Mouse (Mus musculus) heart, adult 18-20 months (tissue): ENCODE measurements around the gene Gabbr2. TPM values are rescaled to one million over a fixed set of nuclear protein-coding genes. Genes with fewer than 3 reads are reported as not detected.

ENCODE experiments used
- DNase-seq, 2 experiments: peaks; one replicate each; pipeline ENCODE4 v3.0.0; 2021 to 2022; ENCODE audit warnings: mixed read lengths in 1 of 2
- total RNA-seq, 2 experiments: library from RNA; stranded (reverse); gene quantifications; 2 replicates each; pipeline ENCODE4 v1.2.3; 2021

Gene Gabbr2
- total RNA-seq, 2 experiments from 2014 or later = not detected

DNA sequence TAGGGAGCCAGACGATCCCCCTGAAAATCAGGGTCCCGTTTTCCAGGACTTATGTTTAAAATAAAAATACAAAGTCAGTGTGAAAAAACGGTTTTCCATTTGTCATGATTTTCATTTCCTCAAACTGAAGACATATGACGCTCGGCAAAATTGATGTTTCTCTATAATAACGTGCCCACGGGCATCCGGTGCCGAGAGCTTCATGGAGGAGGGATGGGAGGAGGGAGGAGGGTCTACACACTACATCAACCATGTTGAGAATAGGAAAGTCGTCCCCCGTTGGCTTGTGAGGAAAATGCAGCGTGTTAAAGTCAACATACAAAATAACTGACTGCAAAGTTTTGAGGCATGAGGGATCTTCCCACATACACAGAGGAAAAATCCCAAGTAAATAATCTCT, 75.7 kb downstream of the Gabbr2 start:
- peak; percentile 3 to 9 for DNase-seq

DNA sequence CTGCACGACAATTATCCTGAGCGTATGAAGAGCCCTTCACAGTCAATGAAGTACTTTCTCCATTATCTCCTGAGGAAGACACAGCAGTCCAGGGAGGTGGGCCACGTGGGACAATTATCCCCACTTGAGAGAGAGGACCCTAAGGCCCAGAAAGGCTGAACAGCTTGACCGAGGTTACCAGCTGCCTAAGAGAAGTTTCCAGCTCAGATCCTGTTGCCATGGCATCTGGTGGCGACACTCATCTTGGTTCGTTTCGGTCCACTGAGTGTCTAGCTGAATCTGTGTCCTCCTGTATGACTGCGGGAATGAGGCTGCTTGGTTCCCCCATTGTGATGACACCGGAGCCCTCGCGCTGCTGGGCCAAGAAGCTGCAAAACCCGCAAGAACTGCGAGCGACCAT, 76.2 kb downstream of the Gabbr2 start:
- DNase-seq = no peak

DNA sequence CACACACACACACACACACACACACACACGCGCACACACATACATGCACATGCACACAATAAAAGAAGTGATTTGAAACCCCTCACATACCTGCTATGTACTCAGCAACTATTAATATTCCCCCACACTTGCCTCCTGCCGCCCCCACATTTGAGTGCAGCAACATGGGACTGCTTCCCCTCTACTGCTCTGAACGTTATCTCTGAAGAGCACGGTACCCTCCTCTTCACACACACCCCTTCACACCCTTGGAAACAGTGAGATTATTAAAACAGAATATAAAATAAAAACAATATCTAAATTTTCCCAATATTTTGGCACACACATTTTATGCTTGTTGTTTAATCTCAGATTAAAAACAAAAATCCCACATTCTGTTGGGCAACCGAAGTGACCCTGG, 77.1 kb downstream of the Gabbr2 start:
- DNase-seq = no peak

DNA sequence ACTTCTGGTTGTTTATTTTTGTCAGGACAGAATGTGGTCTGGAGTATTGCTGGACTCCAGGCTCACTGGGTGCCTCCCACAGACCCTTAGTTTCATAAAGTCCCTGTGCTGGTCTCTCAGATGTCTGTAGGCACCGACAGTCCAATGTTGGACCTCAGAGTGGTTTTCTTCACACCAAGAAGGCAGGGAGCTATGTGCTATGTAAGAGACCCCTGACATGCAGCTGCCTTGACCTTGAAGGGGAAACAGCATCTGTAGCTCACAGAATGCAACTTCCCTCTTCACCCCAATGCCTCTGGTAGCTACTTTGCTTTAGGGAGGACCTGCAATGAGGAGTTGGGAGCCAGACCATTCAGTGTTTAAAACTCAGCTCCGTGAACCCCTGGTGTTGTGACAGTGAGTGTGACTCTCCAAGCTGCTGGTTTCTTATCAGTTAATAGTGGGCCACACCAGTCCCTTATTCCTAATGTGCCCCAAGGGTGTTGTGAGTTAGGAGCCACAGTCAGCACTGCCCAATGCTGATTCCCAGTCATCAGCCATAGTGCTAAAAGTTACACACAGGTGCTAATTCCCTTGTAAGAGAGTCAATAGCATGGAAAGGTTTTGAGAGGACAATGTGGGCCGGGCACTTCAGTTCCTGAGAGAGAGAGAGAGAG, 85.5 kb downstream of the Gabbr2 start:
- no peak for DNase-seq

DNA sequence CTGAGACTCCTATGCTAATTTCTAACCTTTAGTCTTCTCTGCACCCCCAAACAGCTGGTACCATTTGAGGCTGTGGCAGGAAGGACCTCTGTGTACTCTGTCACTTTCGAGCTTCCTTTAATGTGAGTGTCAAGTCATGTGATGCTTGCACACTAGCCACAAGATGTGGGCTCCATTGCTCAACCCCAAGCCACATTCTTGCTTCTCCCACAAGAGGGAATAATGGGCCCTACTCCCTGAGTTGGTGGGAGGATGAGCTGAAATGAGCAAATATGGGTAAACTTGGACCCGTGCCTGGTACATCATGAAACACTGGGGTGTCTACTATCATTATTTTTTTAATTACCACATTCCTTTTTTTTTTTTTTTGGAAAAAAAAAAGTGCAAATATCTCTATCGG, 86.5 kb downstream of the Gabbr2 start:
- DNase-seq = no peak

DNA sequence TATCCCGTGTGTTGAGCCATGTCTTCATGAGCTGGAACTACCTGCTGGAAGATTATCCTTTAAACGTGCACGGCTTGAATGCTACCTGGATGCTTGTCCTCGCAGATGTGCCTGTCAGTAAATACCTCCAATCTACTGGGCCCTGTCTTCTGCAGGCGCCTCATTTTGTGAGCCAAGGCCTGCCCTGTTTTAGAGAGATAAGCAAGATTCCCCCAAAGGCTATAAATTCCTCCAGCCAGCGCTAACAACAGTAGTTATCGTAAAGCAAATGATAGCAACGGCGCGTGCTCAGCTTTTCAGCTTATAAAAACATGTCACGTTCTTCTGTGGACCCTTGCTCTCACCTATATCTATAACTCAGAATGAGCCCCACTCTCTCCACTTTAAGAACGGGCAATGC, 87.5 kb downstream of the Gabbr2 start:
- DNase-seq = no peak

DNA sequence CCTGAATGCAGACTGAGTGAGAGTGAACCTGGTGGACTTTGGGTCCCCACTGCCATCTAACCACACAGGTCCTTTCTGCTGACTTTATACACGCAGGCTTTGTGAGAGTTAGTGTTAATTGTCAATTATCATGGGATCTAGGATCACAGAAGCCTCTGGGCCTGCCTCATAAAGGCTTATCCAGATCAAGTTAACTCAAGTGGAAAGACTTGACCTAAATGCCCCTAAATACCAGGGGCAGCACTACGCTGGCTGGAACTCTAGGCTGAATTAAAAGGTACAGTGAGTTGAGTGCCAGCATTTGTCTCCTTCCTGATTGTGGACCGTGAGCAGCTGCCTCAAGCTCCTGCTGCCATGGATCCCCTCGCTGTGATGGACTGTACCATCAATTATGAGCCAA, 93.1 kb downstream of the Gabbr2 start:
- DNase-seq = no peak

DNA sequence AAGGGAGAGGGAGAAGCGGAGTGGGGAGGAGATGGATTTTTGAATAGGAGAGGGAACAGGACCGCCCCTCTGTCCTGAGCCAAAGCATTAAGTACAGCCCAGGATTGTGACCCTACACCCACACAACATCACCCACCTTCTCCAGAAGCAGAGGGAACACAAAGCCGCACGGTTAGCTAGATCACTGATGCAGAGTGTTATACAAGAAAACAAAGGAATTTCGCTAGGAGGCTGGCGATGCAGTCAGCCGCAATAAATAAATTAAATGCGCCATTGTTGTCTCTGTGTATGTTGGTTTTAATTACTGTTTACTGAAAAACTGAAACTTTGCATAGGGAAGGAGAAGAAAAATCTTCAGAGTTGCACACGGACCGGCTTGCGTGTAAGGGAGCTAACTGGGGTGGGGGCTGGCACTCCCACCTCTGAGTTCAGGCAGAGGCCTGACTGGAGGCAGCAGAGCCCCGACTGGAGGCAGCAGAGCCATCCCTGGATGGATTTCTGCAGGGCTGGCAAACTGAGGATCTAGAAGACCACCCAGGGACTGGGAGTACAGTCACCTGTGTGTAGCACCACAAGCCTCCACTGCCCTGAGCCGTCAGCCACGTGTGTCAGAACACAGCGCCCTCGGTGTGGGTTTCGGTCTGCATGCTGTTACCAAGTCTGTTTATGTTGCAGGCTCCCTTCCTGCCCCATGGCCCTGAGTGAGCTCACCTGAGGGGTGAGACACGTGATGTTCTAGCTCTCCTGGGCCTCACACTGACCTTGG, 93.9 kb downstream of the Gabbr2 start:
- DNase-seq = no peak

DNA sequence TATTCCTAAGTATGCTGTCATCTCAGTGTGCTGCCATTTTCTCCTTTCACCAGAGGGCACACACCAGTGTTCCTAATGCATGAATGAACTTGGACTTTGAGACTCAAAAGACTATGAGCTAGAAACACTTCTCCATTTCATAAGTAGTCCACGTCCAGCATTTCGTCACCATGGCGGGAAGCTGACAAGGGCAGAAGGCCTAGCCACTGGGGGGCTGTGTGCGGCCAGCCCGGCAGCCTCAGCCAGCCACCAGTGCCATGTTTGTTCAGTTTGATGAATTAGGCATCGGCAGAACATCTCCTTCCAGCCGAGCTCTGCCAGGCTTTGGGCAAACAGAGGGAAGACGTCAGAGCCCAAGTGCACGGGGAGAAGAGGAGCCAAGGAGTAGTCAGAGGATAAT, 97.5 kb downstream of the Gabbr2 start:
- DNase-seq = no peak

DNA sequence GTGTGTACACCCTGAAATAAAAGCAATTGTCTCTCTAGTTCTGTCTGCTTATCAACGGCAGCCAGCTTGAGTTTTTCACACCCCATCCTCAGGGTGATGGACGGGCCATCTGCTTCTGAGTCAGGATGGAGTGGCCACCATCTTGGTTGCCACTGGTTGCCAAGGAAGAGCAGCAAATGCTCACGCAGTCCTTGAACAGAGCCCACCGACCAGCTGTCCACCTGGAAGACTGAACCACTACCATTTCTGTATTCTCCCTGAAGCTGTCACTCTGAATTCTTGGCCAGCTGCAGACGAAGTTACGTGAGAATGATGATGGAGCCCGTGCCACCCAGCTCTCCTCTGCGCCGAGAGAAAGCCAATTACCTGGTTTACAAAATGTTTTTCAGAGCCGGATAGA, 102.5 kb downstream of the Gabbr2 start:
- no peak for DNase-seq

DNA sequence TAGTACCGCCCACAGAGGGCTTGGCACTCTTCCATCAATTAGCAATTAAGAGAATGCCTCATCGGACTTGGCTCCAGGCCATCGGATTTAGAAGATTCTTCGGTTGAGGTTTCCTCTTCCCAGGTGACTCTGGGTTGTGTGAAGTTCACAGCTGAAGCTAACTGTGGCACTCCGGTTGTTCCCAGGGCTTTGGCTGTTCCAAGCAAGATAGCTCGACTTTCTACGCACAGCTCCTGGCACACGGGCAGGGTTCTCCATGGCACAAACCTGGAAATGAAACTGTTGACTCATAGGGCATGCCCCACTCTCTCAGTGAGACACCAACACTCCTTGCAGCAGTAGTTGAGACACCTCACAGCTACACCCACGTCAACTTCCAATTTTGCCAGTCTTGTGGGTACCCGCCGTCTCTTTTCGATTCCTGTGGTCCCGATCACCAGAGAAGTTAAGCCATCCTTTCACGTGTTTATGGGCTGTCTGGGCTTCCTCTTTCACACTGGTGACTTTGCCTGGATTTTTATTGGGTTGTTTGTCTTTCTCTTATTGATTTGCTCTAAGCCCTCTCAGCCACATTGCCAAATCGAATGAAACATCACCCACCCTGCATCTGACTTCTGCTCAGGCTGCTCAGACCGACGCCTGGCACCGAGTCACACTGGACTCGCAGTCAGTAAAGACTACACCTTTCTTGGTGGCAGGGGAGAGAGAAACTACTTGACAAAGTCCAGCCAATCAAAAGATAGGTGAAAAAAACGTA, 105.9 kb downstream of the Gabbr2 start:
- DNase-seq = peak in 1 of 2 experiments; percentile 4

DNA sequence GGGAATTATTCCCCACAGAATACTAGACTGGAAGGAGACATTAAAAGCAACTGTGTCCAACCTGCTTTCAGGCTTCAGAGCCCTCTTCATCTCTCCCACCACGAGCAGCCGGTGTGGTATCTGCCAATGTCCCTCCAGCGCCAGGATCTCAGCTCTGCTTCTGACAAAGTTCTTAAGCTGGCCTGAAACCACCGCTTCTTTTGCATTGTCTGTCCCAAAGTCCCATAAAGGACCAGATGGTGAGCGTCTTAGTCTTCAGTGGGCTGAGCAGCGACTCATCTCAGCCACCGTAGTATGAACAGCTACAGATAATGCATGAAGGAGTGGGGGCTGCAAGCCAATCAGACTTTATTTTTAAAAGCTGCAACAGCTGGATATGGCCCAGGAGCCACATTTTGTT, 107.5 kb downstream of the Gabbr2 start:
- no peak for DNase-seq

DNA sequence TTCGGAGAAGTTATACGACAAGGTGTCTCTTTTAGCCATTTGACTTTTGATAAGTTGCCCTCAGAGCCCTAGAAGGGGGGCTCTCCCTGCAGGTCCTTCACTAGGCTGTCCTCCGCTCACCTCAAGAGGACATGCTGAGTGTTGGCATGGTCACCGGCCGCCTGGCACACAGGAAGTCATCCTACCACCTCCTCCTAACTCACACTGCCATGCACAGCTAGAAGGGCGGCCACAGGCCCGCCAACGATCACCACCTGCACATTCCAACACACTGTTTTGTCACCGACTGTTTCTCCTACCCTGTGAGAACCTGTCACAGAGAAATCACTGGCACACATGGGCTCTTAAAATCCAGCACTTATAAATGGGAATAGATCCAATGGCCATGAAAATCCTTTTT, 108.1 kb downstream of the Gabbr2 start:
- no peak for DNase-seq

DNA sequence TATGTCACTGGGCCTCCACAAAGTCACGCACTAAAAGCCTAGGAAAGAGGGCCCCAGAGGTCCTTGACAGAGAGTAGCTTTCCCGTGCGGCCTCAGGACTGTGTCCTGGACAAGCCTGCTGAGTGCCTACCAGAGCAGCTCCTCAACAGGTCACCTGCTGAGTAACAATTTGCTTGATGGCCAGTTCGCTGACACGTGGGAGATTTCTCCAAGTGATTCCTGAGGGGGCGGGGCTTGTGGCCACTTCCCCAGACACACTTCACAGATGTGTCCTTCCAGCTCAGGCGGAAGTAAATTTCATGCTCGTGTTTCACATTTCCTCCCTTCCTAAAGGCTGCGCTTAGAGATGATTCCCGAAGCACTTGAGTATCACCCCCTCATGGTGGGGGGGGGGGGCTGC, 108.6 kb downstream of the Gabbr2 start:
- no peak for DNase-seq

DNA sequence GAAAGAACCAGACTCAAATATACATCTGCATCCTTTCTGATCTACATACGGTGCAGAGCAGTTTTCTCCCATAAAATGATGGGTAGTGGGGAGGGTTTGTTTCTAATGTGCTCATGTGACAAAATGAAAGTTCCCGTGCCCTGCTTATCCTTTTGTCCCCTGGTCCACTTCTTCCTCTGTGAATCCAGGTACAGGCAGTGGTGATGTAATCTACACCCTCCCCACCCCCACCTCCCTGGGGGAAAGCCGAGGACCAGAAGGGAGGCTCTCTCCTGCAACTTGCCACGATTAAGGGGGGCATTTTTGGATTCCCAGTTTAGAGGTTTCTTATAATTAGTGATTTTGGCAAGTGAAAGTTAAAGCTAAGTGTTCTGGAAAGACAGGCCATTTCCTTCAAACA, 110.4 kb downstream of the Gabbr2 start:
- no peak for DNase-seq

DNA sequence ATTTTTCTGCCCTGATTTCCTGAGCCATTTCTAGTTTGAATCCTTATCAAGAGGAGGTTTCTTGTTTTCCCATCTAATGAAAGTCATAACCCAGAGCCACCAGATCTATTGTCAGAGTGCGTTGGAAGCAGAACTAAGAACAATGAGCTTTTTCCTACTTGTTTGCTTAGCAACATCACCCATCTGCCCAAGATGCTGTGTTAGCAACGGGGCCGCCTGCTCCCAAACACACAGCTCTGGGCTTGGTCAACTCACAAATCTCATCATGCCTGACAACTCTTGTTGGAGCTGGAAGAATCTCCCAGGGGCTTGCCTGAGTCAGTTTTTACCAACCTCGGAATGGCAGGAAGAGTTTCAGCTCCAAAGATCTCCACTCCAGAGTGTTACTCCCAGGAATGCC, 111.7 kb downstream of the Gabbr2 start:
- no peak for DNase-seq

DNA sequence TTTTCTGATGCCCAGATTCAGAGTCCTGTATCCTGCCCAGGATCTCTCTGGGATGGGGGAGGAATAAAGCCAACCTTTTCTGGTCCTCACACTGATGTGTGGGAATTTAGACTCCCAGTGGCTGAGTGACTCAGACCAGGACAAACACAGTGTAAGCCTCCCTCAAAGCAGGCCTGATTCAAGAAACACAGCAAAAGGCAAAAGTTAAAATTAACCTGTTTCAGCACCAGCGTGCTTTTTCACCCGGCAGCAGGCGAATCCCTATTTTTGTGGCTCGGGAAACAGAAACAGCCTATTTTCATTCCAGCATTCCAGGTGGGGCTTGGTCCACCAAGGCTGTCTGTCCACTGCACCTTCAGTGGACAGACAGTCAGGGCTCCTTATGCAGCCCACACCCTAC, 118.9 kb downstream of the Gabbr2 start:
- no peak for DNase-seq

DNA sequence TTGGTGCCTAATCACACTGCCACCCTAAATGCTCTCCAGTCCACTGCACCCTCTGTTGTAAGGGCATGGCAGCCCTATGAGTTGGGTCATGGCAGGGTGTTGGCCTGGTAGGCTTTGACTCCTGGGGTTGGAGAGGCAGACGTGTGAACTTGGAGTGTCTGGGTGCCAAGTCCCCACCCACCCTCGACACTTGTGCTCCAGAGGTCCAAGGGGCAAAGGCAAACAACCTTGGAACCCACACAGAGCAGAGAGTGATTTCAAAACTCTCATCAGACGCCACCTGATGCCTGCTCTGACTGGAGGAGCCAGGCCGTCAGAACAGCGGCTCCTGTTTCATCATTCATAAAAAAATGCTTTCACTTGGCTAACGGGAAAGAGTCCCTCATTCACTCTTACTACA, 121.5 kb downstream of the Gabbr2 start:
- no peak for DNase-seq

DNA sequence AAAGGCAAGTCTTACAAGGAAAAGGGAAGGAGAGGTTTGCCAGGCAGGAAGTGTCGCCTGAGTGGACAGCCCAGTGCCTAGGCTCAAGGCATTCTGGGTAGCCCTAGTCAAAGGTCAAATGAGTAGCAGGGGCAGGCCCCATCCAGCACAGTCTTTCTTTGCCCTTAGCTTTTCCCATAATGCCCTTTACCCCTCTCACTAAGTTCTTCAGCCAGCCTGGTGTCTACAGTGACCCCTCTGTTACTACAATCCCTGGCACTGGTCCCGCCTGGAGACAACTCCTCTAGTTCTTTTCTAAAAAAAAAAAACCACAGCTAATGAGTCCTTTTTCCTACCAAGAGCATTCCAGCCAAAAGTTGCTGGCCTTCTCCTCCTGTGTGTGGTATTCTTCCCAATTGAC, 122.3 kb downstream of the Gabbr2 start:
- DNase-seq = no peak

DNA sequence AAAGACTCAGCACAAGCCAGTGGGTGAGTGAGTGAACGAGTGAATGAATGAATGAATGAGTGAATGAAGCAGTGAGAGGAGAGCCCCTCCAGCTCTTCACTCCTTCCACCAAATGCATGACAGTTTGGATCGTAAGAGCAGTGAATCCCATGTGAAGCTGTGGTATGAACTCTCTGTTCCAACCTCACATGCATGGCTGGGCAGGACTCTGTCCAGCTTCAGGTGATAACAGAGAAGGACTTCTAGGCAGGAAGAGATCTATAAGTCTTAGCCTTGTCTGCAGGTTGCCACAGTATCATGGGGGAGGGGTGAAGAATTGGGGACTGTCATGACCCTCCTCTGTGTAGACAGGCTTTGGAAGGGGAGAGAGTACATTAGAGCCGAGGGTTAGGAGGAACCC, 122.8 kb downstream of the Gabbr2 start:
- DNase-seq = no peak

DNA sequence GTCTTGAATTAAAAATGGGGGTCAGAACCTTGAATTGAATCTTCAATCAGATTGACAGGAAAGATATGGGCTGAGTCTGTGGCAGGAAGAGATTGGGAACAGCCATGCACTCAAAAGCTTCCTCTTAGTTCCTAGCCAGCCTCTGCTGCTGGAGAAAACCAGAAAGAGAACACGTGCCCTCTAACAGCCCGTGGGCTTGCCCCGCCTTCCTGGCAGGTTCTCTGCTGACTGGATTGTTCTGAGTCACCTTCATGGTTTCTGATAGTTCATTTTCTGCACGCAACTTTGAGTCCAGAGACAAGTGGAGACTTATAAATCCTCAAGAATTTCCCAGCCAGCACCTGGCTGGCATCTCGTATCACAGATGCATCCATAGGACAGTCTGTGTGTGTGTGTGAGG, 123.5 kb downstream of the Gabbr2 start:
- no peak for DNase-seq

DNA sequence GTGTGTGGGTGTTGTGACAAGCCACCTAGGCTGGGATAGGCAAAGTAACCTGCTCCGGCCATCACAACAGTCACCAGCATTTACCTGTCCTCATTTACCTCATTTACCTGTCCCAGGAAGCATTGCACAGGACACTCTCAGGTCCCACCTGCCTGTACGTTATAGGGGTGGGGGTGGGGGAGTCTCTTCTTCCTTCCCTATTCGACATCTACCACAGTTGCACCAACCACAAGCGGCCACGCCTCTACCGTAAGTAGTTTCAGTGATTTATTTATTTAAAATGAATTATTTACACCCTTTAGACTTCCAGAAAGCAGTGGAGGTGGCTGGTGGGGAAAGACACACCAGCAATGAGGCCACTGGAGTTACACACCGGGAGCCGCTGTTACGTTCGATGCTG, 123.9 kb downstream of the Gabbr2 start:
- DNase-seq = no peak

DNA sequence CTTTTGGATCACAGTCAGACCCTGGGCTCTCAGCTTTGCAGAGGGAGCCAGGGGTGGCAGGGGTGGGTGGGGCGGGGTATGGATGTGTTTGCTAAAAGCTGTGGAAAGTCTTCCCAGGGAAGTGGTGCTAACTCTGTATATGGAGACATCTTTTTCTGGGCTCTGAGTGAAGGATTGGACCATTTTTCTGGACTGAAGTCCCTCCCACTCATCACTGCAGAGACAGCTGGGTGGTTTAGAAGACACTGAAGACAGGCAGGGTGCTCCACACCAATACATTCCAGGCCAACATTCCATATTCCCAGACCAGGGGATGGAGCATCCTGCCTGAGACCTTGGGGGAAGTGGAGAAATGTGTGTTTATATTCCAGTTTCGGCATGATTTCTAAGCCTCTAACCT, 125.6 kb downstream of the Gabbr2 start:
- no peak for DNase-seq

DNA sequence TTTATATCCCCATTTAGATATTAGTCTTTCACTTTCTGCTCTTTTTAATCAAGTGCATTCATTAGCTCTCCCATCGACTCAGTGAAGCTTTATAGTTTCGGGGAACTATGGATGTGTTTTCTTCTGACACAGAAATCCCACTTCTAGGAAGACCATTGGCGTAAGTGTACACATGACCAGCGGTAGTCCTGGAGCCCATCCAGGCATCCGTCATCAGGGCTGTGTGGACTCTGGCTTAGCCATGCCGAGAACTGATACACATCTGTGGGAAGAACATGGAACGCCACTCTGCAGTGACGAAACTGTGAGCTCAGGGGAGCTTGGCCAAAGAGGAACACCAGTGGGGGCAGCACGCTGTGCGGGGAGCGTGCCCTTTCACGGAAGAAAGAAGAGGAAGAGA, 128.0 kb downstream of the Gabbr2 start:
- DNase-seq = no peak
